Mouse (Mus musculus): ENCODE measurements around the gene Gm42674. TPM values are rescaled to one million over a fixed set of nuclear protein-coding genes. Genes with fewer than 3 reads are reported as not detected.

Gene Gm42674
- not detected in 2 replicates for polyA plus RNA-seq (2012; rRNA removed)

DNA sequence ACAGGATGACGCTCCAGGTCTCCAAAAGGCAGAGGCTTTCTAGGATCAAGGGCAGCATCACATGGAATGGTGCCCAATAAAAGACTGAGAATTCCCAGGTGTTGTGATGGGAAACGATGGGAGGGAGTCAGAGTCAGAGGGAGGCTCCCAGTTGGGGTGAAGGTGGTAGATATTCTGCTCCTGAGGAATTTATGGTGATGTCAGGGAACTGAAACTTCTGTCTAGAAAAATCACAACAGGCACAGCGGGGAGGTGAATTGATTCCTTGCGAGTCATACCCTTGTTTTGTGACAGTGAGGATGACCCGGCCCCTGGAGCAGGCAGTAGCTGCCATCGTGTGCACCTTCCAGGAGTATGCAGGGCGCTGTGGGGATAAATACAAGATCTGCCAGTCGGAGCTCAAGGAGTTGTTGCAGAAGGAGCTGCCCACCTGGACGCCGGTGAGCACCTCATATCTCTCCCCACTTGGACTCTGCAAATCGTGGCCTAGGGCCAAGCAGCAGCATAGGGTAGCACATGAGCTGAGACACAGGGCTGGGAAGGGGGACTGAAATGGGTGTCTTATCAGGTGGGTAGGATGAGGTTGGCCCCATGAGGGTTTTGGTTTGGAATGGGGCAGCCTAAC, at the start of gene Gm42674:
Gene Gm42674 (plus strand): TSS at position 419 of the 625 bp plus-strand sequence.
- DNase-seq (ENCODE audit: low read depth): no peak

DNA sequence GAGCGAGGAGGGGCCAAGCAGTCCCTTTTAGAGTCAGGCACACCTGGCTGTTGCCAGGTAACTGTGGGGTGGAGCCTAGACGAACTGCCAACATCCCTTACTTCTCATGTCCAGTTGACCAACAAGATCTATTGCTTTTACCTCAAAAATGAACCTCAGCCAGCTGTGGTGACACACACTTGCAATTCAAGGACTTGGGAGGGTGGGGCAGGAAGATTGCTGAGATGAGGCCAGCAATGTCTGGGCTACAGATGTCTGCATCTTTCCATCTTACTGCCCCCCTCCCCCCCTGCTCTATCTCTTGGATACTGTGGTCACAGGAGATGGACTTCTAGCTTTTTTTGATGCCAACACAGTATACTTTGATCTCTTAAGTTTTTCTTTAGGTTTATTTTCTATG, 49.5 kb upstream of the Gm42674 start:
- no peak for DNase-seq (ENCODE audit: low read depth)

DNA sequence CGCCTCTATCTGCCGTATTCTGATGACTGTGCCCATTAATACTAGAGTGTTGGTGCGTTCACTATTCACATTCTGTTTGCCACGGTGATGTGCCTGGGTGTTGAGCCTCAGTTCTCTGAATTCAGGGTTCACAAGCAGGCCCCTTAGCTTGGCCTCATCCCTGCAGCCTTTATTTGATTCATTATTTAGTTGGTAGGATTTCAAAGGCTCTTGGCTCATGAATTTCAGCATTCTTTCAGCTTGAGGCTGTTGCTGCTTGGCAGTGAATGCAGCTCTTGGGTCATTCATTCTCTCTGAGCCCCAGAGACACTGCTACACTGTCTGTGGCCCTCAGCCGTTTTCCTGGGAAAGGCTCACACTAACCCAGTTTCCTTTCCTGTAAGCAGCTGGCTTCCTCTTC, 45.8 kb upstream of the Gm42674 start:
- DNase-seq (ENCODE audit: low read depth): no peak

DNA sequence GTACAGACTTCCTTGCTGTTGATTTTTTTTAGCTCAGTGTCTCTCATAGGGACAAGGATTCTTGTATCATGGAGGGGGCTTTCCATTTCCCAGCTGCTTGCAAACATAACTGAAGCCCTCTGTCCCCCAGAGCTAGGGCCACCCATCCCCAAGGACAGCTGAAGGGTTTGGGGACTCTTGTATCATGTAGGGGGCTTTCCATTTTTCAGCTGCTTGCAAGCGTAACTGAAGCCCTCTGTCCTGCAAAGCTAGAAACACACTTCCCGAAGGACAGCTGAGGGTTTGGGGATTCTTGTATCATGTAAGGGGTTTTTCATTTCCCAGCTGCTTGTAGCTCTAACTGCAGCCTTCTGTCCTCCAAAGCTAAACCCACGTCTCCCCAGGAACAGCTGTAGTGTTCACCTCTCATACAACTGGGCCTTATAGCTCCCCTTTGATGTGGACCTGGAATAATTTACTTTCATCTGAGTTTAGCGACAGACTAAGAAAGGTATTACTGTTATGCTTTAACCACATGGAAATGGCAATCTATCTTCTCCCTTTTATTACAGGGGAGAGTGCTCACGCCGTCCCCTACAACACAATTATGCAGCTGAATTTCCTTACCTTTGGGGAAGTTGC, 41.6 kb upstream of the Gm42674 start, which contains the start of gene S100a3:
Gene S100a3 (plus strand): TSS at position 571 of the 621 bp plus-strand sequence.
- no peak for DNase-seq (ENCODE audit: low read depth)

DNA sequence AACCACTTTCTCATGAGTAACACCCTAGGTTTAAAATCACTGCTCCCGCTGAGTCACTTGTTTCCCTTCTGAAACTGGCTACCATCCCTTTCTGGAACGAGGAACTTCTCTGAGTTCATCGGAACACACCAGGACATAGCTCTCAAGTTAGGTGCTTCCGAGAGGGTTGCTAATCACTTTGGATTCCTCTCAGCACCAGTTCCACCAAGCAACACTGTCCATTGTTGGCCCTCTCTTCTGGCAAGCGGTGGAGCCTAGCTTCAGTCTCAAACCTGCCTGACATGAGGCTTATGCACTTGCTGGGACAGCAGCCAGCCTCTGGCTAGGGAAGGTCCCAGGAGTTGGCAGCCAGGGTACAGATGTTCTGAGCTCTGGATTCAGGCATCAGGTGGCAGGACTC, 27.0 kb upstream of the Gm42674 start:
- DNase-seq (ENCODE audit: low read depth): no peak

DNA sequence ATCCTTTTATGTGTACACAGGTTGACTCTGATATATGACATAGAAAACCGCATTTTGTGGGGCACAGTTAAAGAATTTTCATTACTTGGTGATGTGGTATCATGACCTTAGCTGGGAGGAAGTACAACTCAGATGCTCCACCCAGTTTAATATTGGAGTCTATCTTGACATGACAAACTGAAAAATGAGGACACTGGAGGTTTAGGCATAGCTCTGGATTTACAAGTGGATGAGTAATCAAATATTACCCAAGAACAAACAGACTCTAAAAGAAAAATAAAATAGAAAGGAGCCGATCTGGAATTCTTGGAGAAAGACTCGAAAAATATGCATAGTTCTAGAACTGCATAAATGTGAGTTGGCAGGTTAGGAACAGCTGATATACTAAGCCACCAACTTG, 26.4 kb upstream of the Gm42674 start:
- DNase-seq (ENCODE audit: low read depth): no peak

DNA sequence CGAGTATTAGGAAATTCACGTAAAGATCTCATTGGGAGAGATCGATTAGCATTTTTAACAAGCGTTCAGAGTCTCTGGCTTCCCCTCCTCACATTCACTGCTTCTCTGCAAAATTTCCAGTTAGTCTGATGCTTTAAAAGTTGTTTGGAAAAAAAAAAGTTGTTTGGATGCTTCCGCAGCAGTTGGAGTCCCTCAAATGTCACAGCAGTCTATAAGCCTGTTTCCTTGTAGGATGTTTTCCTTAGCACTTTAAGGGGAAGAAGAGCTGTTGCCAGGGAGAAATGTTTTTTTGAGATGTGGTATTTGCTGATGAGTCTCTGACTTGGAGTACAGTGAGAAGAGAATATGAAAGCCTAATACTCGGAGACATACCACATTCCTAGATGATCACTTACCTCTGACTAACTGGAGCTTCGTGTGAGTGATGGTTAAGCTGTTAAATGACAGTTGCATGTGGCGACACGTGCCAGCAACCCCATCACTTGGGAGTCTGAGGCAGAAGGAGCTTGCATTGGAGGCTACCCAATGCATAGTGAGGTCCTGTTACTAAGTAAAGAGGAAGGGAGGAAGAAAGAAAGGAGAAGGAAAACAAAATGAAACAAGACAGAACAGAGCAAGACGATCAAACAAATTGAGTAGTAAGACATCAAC, 25.2 kb upstream of the Gm42674 start:
- no peak for DNase-seq (ENCODE audit: low read depth)

DNA sequence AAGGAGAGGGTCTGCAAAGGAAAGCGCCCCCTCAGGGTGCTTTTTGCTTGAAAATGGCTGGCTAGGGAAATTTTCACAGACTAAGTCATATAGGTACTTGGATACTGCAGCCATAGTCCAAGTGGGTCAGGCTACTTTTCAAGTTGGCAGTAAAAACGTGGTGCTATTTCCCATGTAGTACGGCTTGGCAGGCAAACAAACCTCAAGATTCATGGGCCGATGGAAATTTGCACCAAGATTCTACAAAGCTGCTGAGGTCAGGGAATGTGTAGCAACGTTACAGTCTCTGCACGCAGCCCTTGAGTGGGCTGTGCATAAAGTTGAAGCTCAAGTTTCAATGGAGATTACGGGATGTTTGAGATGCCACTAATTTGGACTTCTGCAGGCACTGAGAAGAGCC, 22.3 kb upstream of the Gm42674 start:
- DNase-seq (ENCODE audit: low read depth): no peak

DNA sequence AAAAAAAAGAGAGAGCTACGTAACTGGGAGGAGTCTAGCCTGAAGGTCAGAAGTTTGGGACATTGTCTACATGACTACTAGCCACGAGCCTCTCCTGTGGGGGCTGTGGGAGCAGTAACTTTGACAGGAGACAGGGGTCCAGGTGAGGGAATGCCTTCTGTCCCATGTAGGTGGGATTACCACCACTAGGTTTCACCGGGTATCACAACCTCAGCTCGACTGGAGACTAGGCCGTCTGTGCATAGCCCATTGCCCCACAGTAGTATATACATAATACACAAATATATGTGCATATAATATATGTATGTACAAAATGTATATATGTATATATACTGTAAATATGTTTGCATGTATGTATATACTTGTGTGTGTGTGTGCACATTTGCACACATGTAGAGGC, 20.6 kb upstream of the Gm42674 start:
- DNase-seq (ENCODE audit: low read depth): no peak

DNA sequence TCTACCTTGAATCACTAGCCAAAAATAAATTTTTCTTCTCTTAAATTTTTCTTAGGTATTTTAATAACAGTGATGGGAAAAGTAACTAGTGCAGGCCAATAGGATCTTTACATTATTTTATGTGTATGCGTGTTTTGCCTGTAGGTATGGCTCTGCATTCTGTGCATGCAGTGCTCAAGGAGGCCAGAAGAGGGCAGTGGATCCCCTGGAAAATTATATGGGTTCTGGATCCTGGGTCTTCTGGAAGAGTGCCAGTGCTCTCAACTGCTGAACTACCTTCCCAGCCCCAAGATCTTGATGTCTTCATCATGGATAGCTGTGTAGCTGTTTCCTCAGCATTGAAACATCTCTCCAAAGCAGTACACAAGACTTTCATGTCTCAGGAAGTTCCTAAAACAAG, 19.5 kb upstream of the Gm42674 start:
- DNase-seq (ENCODE audit: low read depth): no peak

DNA sequence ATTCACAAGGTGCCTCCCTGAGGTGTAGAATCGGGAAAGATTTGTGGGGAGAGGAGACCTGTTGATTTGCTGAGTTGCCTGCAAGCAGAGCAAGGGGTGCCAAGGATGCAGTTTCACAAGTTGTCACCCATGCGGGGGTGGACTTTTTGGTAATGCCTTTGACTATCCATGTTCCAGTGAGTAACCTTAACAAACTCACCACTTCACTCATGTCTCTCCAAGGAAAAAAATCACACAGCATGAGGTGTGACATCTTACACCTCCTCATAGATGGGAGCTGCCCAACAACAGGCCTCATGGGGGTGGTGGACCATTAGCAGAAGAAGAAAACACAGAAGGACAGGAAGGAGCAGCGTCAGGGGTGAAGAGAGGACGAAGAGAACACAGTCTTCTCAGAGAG, 19.1 kb upstream of the Gm42674 start:
- no peak for DNase-seq (ENCODE audit: low read depth)

DNA sequence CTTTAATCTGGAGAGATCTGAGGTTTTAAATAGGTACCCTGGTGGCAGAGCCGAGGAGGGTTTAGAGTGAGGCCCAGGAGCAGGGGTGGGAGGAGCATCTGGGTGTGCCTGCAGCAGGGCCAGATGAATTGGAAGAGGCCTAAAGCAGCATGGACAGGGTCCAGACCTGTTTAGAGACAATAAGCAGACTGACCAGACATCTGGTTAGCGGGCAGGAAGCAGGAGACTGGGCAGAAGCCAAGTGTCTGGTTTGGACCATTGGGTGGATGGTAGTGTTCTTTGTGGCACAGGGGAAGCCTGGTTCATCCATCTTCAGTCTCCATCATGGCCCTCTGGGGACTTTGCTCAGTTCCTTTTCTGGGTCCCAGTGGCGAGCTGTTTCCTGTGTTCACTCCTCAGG, 17.8 kb upstream of the Gm42674 start:
- no peak for DNase-seq (ENCODE audit: low read depth)

DNA sequence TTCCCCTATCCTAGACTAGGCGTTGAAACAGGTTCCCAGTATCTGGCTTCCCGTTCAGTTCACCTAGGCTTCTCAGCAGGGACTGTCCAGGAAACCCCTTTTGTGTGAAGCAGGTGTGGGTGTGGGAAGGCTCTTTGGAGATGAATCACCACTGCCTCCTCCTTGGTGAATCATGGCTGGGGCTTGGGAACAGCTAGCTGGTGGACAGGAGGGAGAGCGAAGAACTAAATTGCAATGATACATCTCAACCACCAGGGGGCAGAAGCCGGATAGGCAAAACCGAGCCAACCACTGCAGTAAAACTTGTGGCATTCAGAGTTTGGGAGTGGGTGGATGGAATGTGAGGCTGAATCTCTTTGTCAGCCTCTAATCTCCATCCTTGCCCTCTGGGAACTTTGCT, 16.1 kb upstream of the Gm42674 start:
- no peak for DNase-seq (ENCODE audit: low read depth)

DNA sequence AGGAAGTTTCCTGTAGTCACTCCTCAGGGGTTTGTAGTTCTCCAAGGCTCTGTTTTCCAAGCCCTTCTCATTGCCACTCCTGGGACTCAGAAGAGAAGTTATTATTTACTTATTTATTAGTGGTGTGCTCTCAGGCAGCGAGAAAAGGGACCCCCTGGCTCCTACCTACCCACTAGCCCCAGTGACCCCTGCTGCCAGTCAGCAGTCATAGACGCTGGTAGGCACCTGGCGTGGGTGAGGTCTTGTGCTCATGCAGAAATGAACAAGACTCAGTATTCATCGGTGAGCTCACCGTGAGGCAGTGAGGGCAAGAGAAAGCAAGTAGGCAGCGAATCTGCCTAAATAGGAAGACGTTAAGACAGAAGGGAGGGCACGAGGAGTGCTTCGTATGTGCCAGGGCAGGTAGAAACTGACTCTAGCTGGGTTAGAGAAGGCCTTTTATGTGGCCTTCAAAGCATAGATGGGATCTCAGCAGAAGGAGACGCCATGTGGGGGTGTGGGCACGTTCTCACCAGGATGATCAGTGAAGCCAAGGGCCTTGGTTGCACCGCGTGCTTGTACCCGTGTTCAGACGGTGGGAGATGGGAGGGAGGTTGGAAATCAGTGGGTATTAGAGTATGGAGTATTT, 15.6 kb upstream of the Gm42674 start:
- DNase-seq (ENCODE audit: low read depth): no peak

DNA sequence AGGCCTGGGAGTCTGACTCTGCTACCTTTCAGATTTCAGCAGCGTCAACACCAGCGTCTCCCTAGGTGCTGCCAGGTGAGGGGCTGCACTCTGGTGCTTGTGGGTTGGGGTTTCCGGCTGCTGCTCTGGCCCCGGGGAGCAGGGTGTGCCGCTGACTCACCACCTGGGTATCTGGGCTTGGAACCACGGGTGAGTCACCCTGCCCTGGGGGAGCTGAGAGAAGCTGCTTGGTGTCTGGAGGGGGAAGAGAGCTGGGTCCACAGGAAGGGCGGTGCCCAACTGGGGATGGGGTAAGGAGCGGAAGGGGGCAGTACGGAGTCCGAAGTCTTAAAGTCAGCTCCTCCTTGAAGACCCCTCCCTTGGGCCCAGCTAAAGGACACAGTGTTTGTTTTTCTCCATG, 14.8 kb upstream of the Gm42674 start:
- DNase-seq (ENCODE audit: low read depth): no peak

DNA sequence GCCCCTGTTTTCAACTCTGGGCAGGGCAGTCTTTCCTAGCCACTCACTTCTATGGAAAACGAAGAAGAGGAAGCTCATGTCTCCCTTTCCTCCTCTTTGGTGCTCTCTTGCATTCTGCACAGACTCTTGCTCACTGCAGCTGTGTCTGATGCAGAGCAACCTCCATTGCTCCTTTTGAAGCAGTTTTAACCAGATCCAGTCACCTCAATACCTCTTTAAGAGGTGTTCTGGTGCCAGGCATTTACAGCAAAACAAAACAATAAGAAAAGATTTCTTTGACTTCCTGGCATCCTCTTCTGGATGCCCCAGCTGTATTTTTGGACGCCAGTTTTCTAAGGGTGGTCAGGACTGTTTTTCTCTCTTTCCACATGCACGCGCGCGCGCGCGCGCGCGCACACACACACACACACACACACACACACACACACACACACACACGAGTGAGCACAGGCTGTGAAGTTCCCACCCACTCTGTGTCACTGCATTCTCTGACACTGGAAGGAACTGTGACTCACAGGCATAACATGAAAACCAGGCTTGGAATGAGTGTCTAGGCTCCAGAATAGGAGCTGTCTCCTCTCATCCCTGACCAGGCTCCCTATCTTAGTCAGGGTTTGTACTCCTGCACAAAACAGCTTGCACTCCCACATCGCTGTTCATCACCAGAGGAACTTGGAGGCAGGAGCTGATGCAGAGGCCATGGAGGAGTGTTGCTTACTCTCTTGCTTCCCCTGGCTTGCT, 14.2 kb upstream of the Gm42674 start:
- no peak for DNase-seq (ENCODE audit: low read depth)

DNA sequence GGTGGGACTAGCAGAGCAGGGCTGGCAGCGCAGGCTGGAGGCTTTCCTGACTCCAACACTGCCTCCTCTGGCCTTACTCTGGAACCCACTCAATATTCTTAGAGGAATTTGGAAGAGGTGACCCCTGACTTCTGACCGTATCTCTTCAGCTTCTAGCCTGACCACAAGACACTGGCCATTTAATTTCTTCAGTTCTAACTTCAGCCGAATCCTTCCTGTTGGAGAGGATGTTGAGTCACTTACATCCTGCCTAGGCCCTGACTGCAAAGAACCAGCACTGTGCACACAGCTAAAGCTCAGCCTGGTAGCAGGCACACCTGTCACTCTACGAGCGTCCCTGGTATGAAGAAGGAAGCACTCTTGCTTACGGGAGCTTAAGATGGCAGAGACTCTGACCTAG, 12.3 kb upstream of the Gm42674 start:
- no peak for DNase-seq (ENCODE audit: low read depth)

DNA sequence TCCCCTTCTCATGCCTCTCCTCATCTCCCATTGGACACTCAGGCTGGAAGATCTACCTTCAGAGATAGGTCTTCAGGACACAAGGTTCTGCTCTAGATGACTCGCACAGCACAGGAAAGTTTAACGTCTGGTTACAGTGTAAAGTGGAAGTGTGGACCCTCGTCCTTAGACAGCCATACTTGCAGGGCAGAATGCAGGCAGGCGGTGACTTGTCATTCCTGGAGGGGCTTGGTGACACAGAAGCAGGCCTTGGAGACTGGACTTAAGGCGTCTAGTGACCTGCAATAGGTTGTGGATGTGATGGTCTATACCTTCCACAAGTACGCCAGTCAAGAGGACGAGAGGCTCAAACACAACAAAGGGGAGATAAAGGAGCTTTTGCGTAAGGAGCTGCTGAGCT, 11.8 kb upstream of the Gm42674 start, which contains the start of gene S100a2:
Gene S100a2 (plus strand): TSS at position 301 of the 400 bp plus-strand sequence.
- DNase-seq (ENCODE audit: low read depth): no peak

DNA sequence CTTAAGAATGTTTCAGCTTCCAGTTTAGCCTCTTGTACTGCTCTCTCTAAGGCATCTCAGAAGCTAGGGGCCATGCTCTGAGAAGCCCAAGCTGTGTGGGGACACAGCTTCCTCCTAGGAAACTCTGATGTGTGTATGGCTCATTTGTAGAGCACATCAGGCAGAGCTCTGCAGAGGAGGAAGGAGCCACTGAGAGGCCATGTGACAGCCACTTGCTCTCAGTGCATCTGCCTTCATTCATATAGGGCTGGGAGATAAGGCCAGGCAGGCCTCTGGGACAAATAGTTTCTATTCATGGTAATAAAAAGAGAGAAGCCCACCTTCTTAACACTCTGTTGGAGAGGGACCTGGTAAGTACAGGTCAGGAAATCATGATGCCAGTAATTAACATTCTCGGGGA, 7.2 kb upstream of the Gm42674 start:
- no peak for DNase-seq (ENCODE audit: low read depth)

DNA sequence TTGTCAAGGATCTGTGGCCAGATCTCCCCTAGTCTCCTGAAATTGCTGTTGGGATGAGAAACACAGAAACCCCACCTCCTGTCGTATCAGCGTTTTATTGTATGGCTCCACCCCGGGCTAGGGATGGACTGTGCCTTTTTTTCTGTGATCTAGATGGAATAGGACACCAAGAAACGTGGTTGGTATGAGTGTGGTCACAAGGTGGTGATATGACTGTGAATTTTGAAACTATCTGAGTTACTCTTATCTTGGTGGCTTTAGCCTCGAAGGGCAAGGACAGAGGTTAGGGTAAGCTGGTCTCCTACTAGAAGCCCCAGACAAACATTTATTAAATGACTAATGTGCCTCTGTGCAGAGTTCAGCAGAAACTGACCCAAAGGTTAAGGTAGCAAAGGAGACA, 6.1 kb upstream of the Gm42674 start:
- DNase-seq (ENCODE audit: low read depth): no peak

DNA sequence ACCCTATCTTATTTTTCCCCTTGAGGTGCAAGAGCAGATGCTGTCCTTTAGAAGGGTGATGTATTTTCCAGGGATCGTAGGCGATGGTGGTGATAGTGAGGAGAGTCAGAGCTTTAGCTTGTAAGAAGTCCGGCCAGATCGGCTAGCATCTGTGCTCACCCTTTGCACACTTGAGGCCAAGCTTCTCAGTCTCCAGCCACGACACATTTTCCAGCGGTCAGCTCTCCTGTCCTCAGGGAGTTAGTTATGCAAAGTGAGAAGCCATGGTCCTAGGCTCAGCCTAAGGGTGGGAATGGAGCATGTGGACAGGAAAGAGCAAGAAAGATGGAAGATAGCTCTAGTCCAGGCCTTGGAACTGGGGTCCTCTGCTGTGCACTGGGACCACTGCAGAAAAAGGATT, 4.9 kb upstream of the Gm42674 start:
- no peak for DNase-seq (ENCODE audit: low read depth)

DNA sequence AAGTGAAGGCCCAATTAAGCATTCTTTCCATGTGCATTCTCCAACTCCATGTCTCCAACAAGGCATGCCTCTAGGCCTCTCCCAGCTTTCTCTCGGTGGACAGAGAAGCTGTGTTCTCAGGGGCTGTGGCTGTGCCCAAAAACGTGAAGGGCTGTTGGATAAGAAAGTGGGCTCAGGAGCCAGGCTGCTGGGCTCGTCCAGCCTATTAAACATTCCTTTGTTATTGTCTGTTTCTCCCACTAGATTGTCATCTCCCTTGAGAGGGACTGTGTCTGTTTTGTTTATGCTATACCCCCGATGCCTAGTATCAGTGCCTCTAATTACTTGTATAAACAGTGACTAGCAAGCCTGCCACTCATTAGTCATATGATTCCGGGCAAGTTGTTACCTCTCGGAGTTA, 4.0 kb upstream of the Gm42674 start:
- no peak for DNase-seq (ENCODE audit: low read depth)
